Mouse (Mus musculus): ENCODE data around the gene Cdkal1.

DNA sequence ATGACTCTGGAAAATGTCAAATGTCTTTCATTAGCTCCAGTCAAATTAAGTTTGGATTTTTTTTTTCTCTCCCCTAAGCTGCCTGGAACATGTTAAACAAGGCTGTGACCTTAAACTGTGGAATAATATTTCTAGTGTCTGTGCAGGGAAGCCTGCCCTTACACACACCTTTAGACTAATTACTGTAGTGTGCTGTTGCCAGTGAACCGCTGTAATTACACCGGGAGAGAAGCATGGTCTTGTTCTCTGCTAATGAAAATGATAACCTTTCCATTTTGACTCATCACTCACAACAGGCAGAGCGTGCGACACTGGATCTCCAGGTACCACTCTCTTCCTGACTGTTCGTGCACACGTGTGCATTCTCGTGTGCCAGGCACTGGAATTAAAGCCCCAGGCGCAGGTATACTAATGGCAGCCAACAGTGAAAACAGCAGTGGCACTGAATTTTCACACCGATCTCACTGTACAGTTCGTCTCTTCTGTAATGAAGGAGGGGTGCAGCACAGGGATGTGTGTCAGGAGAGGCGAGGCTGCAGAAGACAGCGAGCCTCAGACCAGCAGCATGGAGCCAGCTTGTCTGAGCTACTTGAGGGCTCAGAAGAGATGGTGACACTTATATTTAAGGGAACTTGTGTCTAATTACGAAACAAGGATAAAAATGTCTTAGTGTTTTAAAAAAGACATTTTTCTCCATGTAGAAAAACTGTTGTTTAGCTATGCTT, 490.4 kb downstream of the Cdkal1 start:
- TF ChIP-seq EP300 (IDR thresholded peaks at IDR 0.05; ENCODE audit: insufficient read depth, low read depth, low read length) (no peak), CTCF (IDR thresholded peaks at IDR 0.05) (no peak), POLR2A (IDR thresholded peaks at IDR 0.05; ENCODE audit: insufficient read depth, low read depth, low read length) (no peak)
